Mouse (Mus musculus): Measurements from ENCODE around the gene Plppr1.
A peak's percentile ranks its signal among the peaks of the same experiment; 100 is the strongest.
"Not testable (repeated sequence)": the region's sequence is repeated elsewhere in the genome, so short reads cannot be mapped to it uniquely, and the experiment has no call there.

Gene Plppr1

GRCm38 (mm10) chr4:49239451-49239850 lies 180.4 kb downstream of the Plppr1 start:
- no peak for DNase-seq

DNA sequence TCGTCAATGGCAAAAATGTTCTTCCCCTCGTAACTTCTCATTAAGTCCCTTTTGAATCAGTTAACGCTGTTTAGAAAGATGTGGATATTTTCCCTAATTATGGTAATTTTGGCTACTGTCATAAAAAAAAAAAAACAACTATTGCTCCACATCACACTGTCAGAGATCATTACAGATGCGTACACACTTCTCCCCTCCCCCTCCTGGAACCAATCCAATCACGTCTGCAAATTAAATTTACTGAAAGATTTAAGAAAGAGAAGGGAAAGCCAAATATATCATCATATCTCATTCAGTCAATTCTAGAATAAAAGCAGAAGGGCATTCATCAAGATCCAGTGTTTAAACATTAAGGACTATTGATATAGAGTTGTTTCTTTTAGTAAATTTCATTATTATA lies 185.7 kb downstream of the Plppr1 start:
- no peak for DNase-seq

- no peak for DNase-seq
Measured at GRCm38 (mm10) chr4:49245274-49245673, 186.2 kb downstream of the Plppr1 start.

DNA sequence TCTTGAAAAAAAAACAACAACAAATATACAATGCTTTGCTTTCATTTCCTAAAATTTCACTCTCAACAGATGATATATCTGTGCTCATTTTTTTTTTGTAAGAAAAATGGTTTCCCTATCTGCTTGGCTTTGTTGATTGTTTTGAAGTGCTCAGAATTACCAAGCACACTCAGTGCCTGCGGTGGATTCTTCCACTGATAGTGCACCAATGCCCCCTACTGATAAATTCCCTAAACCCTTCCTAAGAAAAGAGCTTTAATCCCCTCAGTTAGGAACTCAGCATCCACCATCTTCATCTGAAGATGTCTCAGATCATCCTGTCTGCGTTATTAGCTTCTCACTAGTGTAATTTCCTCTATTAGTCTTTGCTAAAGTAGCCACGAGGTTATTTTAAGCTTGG lies 192.2 kb downstream of the Plppr1 start:
- DNase-seq = no peak

DNA sequence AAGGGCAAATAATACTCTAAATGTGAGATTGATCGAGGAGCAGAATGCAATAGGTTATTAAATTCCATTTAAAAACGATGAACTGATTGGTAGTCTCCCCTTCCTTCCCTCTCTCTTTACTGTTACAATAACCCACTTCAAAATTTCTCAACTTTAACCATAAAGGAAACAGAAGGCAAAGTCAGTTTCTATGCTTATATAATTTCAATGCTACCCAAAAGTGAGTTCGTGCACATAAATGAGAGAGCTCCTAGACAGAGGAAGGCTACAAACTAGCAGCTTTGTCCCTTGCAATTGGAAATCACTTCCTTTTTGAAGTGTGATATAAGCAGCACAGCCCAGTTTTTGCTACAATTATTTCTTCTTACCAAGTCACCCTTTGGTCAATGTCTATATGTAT lies 193.1 kb downstream of the Plppr1 start:
- no peak for DNase-seq

DNA sequence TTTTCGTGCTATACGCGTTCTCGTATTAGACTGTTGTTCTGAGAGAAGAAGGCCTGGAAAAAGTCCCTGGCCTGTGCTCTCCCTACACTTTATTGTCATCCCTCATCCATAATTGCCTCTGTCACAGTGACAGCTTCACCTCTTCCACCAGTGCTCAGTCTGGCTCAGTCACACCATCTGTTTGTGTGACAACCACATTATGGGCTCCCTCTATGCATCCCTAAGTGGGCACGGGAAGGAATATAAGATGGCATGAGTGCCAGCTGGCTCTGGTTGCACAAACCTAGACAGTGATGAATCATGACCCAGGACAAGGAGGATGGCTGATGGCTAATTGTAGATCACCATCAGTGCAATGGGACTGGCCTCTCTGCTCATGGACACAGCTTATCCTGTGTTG lies 219.4 kb downstream of the Plppr1 start:
- peak; percentile 21 for DNase-seq

DNA sequence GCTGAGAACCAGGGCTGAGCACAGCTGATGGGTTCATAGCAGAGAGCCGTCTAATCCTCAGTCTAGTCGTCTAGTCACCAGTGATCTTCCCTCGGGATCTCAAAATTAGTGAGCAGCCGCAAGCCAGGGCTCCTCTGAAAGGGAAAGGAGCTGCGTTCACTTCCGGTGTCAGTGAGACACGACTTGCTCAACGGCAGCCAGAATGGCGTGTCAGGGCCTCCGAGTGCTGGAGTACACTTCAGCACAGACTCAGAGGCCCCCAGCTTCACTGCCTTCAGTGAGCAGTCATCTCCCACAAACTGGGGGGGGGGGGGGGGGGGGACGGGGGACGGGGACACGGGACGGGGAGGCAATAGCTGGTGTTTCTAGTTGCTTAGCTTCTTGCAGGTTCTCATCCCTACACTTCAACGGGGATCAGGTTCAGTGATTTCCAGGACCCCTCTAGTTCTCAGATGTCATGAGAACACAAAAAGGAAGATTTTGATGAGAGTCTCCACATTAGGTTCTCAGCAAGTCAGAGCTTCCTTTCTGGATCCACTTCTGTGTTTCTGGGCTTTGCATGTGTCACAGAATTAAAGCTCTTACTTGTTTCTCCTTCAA lies 225.7 kb downstream of the Plppr1 start:
- no peak for DNase-seq

- DNase-seq = no peak
Measured at GRCm38 (mm10) chr4:49285340-49286196, 226.5 kb downstream of the Plppr1 start.

DNA sequence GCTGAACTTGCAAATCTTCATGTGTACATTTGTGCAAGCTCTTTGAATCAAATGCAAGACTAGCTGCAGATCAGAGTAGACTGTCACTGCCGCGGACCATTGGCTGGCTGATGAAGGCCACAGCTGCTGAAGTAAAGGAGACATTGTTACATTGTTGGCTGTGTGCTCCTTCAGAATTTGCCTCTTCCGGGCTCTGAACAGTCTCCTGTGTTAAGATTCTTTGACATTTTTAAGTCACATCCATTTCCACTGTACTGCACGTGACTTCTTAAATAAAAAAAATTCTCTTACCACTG lies 227.1 kb downstream of the Plppr1 start:
- DNase-seq = no peak

GRCm38 (mm10) chr4:49296434-49296833 lies 237.4 kb downstream of the Plppr1 start:
- no peak for DNase-seq

DNA sequence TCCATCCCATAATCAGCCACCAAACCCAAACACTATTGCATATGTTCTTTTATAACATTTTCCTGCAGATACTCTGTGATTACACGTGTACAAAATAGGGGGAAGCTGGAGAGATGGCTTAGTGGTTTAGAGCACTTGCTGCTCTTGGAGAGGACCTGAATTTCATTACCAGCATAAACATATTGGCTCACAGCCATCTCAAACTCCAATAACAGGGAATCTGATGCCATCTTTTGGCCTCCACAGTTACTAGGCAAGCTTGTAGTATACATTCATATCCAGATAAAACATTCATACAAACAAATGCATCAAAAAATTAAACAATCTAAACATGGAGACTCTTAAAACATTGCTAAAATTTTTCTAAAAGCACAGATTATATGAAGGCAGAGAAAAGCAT lies 240.5 kb downstream of the Plppr1 start:
- no peak for DNase-seq

- no peak for DNase-seq
Measured at GRCm38 (mm10) chr4:49321903-49322635, 263.0 kb downstream of the Plppr1 start.

DNA sequence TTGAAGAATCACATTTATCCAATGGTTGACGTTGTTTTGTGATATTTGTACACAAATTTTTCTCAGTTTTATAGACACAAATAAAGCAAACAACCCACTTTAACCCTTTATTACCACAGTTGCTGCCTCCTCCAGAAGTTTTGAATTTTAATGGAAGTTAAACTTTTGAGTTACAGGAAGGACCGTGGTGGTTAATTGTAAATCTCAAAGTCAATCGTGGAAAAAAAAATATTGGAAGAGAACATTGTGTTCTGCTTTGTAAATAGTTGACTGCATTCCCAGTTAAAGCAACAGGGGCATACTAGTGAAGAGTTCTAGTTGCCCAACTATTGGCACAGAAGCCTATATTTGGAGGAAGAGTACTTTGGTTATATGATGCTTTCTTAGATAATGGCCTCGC lies 278.9 kb downstream of the Plppr1 start:
- not testable (repeated sequence) for DNase-seq

DNA sequence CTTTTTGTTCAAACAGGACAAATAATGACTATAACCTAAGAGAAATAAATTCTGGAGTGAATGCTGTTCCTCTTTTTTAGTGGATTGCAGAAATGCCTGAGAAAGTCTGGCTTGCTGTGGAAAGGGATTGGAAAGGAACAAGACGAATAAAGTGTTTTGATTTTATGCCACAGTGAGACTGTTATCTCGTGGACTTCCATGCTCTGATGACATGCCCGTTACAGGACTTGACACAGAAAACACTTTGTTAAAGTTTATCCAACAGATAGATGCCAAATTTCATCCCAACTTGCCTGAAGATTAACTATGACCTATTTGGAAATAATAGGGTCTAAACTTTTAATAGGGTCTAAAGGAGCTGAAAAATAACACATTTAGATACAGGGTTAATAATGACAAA lies 281.0 kb downstream of the Plppr1 start:
- not testable (repeated sequence) for DNase-seq

DNA sequence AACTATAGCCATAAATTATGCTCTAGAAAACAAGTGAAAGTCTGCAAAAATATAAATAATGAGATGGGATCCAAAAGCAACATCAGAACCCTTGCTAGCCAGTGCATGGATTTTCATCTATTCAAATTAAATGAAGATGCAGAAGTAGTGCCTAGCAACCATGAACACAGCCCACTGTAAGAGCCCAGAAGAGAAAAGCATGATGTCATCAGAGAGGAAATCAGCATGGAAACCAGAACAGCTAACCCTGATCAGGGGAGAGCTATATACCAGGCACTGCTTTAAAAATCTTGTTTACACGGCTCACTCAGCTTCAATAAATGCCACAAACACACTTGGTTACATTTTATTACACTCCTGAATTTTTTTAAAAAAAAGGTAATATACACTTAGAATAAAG lies 288.9 kb downstream of the Plppr1 start:
- not testable (repeated sequence) for DNase-seq

DNA sequence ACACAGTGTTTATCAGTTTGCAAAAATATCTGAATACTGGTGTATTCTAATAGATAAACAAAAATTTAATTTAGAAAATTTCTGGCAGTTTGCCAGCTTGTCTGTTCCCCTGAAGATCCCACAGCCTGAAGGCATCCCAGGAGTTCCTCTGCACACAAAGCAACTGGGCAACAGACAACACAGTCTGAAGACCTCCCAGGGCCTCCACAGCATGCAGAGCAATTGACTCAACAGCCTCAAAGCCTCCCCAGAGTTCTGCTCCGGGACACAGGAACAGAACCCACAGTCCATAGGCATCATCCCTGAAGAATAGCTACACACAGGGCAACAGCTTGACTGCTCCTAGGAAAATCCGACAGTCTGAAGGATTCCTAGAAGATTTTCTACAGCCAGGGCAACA lies 289.6 kb downstream of the Plppr1 start:
- DNase-seq = no peak

DNA sequence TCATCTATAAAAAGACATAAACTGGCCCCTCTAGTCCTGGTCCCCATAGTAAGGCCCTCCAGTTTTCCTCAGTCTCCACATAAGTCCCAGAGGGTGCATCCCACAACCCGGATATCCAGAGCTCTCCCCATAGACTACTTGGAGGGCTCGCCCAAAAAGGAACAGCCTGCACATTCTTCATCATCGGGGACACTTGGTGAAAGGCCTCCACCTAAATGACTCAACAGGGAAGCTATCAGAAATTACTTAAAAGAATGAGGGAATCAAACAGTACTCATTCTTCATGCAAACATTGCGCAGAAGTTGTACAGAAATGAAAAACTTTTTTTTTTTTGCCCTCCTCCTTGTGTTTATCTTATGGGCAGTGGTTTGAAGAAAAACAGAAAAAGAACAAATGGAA lies 291.4 kb downstream of the Plppr1 start:
- DNase-seq = no peak

- DNase-seq = no peak
Measured at GRCm38 (mm10) chr4:49357097-49357496, 298.0 kb downstream of the Plppr1 start.

DNA sequence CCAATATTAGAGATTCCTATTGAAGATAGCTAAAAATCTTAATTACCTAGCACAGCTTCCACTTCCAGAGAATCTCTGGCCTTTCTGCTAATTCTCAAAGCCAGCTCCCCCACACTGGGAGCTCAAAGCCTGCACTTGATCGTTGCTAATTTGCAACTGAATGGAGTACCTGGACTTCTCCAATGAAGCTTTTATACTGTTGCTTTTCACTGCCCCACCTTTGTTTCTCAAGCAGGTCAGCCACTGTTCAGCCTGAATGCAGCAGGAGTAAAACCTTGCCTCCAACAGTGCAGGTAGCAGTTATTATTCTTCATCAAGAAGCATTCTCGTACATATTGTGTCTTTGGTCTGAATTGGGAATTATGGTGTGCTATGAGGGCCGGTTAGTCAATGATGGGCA lies 309.0 kb downstream of the Plppr1 start:
- DNase-seq = not testable (repeated sequence)

GRCm38 (mm10) chr4:49383576-49384318 lies 324.7 kb downstream of the Plppr1 start:
- not testable (repeated sequence) for DNase-seq

DNA sequence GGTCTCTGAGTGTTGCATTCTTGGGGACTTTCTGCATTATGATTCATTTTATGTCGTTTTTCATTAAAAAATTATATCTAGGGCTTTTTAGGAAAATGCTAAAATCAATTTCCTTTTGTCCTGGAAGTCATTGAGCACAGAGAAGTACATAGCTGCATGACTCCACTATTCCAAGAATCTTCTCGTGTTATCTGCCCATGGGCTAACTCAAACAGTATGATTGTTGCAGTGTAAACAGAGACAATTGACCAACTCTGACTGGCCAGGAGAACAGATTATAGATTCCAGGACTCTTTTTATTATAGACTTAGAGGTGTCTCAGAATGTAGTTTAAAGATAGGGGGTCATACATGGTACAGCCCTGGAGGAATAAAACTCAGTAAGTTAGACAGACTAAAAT lies 327.8 kb downstream of the Plppr1 start:
- DNase-seq = no peak
